Mouse (Mus musculus) liver, embryonic 14.5 days (tissue): ENCODE data around the gene 1810055G02Rik.

Experiments used
- CTCF ChIP-seq: IDR thresholded peaks from 2 replicates; pipeline ENCODE4 v1.5.1; 2016; ENCODE audit warnings: antibody characterized with exemption, low read depth, control low read depth
- EP300 ChIP-seq: IDR thresholded peaks from 2 replicates; pipeline ENCODE4 v1.6.1; 2016; ENCODE audit warnings: antibody characterized with exemption, low read depth

- TF ChIP-seq CTCF = no peak
- TF ChIP-seq EP300 = no peak
Measured at GRCm38 (mm10) chr19:3709013-3709787, 1.1 kb downstream of the 1810055G02Rik start.
